Mouse (Mus musculus): ENCODE measurements around the gene Gab2.

DNA sequence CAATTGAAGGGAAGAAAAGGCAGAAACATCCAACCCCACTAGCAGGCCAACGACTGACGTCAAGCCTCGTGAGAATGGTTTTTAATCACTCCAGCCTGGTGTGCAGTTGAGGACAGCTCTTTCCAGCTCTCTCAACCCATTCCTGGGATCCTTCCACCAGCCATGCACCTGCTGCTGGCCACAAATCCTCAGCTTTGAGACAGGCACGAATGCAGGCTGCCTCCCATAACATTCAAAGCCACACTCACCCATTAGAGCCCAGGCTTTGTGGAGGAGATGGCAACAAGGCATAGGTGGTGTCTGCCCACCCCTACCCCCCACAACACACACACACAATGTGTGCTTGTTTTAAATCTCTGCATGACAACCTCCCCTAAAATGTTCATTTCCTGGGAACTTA is 2.7 kb upstream of the Gab2 start:
- TF ChIP-seq CTCF (IDR thresholded peaks at IDR 0.05; ENCODE audit: low read depth), result no peak
- TF ChIP-seq EP300 (IDR thresholded peaks at IDR 0.05; ENCODE audit: low read depth), result no peak

All from liver, postnatal 0 days (tissue).